ENCODE assay signal across 9 mouse cellular contexts in the genomic region with DNA sequence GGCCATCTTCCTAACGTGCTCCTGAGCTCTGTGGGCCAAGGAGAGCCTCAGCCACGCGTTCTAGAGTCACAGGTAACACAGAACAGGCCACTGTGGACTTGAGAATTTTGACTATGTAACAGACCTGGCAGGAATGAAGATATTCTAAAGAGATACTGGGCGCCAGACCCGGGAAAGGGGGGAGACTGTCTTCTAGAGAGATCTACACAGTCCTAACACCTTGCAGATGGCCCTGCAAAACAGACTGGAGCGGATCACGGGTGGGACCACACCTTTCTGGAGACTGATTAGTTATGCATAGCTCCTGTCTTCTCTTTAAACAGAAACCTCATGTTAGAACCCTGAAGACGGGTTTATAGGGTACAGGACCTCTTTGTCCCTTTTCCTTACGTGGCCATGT.
DNase-seq lines count a peak whose midpoint lies in the region; ATAC-seq and TF ChIP-seq lines count a peak whose summit lies in the region.
"Had no signal": no experiment of that assay in that cellular context is flagged by ENCODE, and none has a peak within 500 bp of the region (broad histone marks: within the 10 kb centered on the region; RNA-seq: fewer than 3 reads in every experiment).

No protein-coding gene starts in this region.

- H3K4me2 ChIP-seq in liver, embryonic 15.5 days, result peak overlapping the region; percentile 54

- H3K9ac ChIP-seq in liver, embryonic 15.5 days, result no peak overlapping the region

- H3K36me3 ChIP-seq in liver, embryonic 15.5 days (replicated peaks), result no peaks in the 10 kb centered on the region

- ATAC-seq in liver, embryonic 15.5 days (ENCODE audit: insufficient read depth), result peak; percentile 29; the same call in 1 of the 2 replicates
- ATAC-seq in granulocyte monocyte progenitor cell, adult 5-6 weeks (replicated peaks; ENCODE audit: poor library complexity, severe bottlenecking), result no peak

- 34% methylated on average over 9 of the region's 9 CpGs for WGBS in liver, embryonic 15.5 days (ENCODE audit: insufficient replicate concordance)

- DNase-seq in gastrocnemius, adult 2 months, result no peak
- DNase-seq in gastrocnemius, postnatal 14 days, result no peak
- DNase-seq in thymus, postnatal 14 days, result peak; percentile 40
- DNase-seq in thymus, adult 18-20 months, result no peak
- DNase-seq in frontal cortex, postnatal 10 days (ENCODE audit: low spot score in 2 of 2), result no peak
- DNase-seq in frontal cortex, postnatal 36 days (ENCODE audit: low spot score in 2 of 2), result no peak

- TF ChIP-seq CTCF in gastrocnemius, adult 2 months (IDR thresholded peaks at IDR 0.05), result no peak

- H3K27me3 ChIP-seq in liver, embryonic 15.5 days, result peaks cover 30% of the 10 kb centered on the region

- intact Hi-C loops in gastrocnemius, adult 2 months (cut with DNase I), result no loop called here
- intact Hi-C loops in gastrocnemius, postnatal 14 days (cut with DNase I; ENCODE audit: low total_unique reads), result no loop called here

- peak overlapping the region; percentile 45 for H3K4me3 ChIP-seq in gastrocnemius, adult 2 months
- H3K4me3 ChIP-seq in liver, embryonic 15.5 days (replicated peaks), result peak overlapping the region; percentile 4; the same call in 1 of the 2 replicates

- H3K4me1 ChIP-seq in liver, embryonic 15.5 days (replicated peaks), result peaks cover 12% of the 10 kb centered on the region

- peak overlapping the region; percentile 35; the same call in 1 of the 2 replicates for H3K27ac ChIP-seq in gastrocnemius, adult 2 months
- no peak overlapping the region for H3K27ac ChIP-seq in liver, embryonic 15.5 days (replicated peaks)
- H3K27ac ChIP-seq: macrophage had no signal

- H3K9me3 ChIP-seq in liver, embryonic 15.5 days (replicated peaks), result no peaks in the 10 kb centered on the region
